ENCODE assay signal across 16 mouse cellular contexts in genomic region chr12:82588846-82589630, GRCm38 (mm10). TPM values are rescaled to one million over a fixed set of nuclear protein-coding genes. Genes with fewer than 3 reads are reported as not detected.
DNase-seq lines count a peak whose midpoint lies in the region; ATAC-seq lines count a peak whose summit lies in the region.
"Had no signal": no experiment of that assay in that cellular context is flagged by ENCODE, and none has a peak within 500 bp of the region (broad histone marks: within the 10 kb centered on the region; RNA-seq: fewer than 3 reads in every experiment).

No protein-coding gene starts in this region.

- no peaks in the 10 kb centered on the region for H3K27me3 ChIP-seq in heart, embryonic 16.5 days (ENCODE audit: control insufficient read depth, insufficient read depth, low read length)
- H3K27me3 ChIP-seq in midbrain, embryonic 14.5 days (ENCODE audit: control insufficient read depth, insufficient read depth, low read length), result no peaks in the 10 kb centered on the region
- no peaks in the 10 kb centered on the region for H3K27me3 ChIP-seq in midbrain, embryonic 11.5 days (ENCODE audit: control insufficient read depth, insufficient read depth, low read length)
- H3K27me3 ChIP-seq: intestine, embryonic 15.5 days; lung, embryonic 15.5 days had no signal

- peaks cover 3% of the 10 kb centered on the region; the same call in 1 of the 2 replicates for H3K4me1 ChIP-seq in heart, embryonic 16.5 days (ENCODE audit: control insufficient read depth, insufficient read depth, low read length)
- 0 out of 2 replicates have a peak, but pooled peaks cover 15% of the 10 kb centered on the region for H3K4me1 ChIP-seq in midbrain, embryonic 14.5 days (ENCODE audit: control insufficient read depth, insufficient read depth, low read length)
- H3K4me1 ChIP-seq in midbrain, embryonic 11.5 days (ENCODE audit: control insufficient read depth, insufficient read depth, low read length), result no peaks in the 10 kb centered on the region
- H3K4me1 ChIP-seq: intestine, embryonic 15.5 days; limb, embryonic 13.5 days had no signal

- no peaks in the 10 kb centered on the region for H3K9me3 ChIP-seq in heart, embryonic 16.5 days (replicated peaks; ENCODE audit: control insufficient read depth, low read length)
- no peaks in the 10 kb centered on the region for H3K9me3 ChIP-seq in midbrain, embryonic 14.5 days (ENCODE audit: control insufficient read depth, low read length)
- no peaks in the 10 kb centered on the region for H3K9me3 ChIP-seq in midbrain, embryonic 11.5 days (ENCODE audit: control insufficient read depth, low read length)
- H3K9me3 ChIP-seq: intestine, embryonic 15.5 days; lung, embryonic 15.5 days had no signal

- no peaks in the 10 kb centered on the region for H3K36me3 ChIP-seq in heart, embryonic 16.5 days (ENCODE audit: control insufficient read depth, insufficient read depth)
- no peaks in the 10 kb centered on the region for H3K36me3 ChIP-seq in midbrain, embryonic 14.5 days (ENCODE audit: control insufficient read depth, insufficient read depth, low read length)
- H3K36me3 ChIP-seq in midbrain, embryonic 11.5 days (ENCODE audit: control insufficient read depth, insufficient read depth, low read length), result no peaks in the 10 kb centered on the region
- H3K36me3 ChIP-seq: intestine, embryonic 15.5 days; limb, embryonic 13.5 days; lung, embryonic 15.5 days had no signal

- ATAC-seq in heart, embryonic 16.5 days (replicated peaks; ENCODE audit: extremely low read depth, insufficient read depth, low FRiP score), result no peak
- no peak for ATAC-seq in midbrain, embryonic 14.5 days (ENCODE audit: low FRiP score, low TSS enrichment)
- no peak for ATAC-seq in midbrain, embryonic 11.5 days (ENCODE audit: low FRiP score)
- ATAC-seq: intestine, embryonic 15.5 days had no signal

- no peak overlapping the region for H3K27ac ChIP-seq in heart, embryonic 16.5 days (ENCODE audit: low read length)
- H3K27ac ChIP-seq in midbrain, embryonic 14.5 days (replicated peaks; ENCODE audit: low read depth, low read length), result no peak overlapping the region
- no peak overlapping the region for H3K27ac ChIP-seq in midbrain, embryonic 11.5 days (ENCODE audit: low read depth, low read length)
- H3K27ac ChIP-seq: intestine, embryonic 15.5 days; limb, embryonic 13.5 days; lung, embryonic 15.5 days had no signal

- 0 out of 2 replicates have a peak overlapping the region, but pooled peaks have one; percentile 3 for H3K4me3 ChIP-seq in heart, embryonic 16.5 days (ENCODE audit: low read length)
- H3K4me3 ChIP-seq in midbrain, embryonic 14.5 days (replicated peaks; ENCODE audit: low read depth, low read length), result no peak overlapping the region
- no peak overlapping the region for H3K4me3 ChIP-seq in midbrain, embryonic 11.5 days (ENCODE audit: low read depth, low read length)
- H3K4me3 ChIP-seq: intestine, embryonic 15.5 days; limb, embryonic 13.5 days; lung, embryonic 15.5 days had no signal

- H3K9ac ChIP-seq in heart, embryonic 16.5 days (ENCODE audit: low read length), result no peak overlapping the region
- no peak overlapping the region for H3K9ac ChIP-seq in midbrain, embryonic 14.5 days (replicated peaks; ENCODE audit: low read length)
- H3K9ac ChIP-seq in midbrain, embryonic 11.5 days (ENCODE audit: low read length), result no peak overlapping the region
- H3K9ac ChIP-seq: intestine, embryonic 15.5 days; limb, embryonic 13.5 days; lung, embryonic 15.5 days had no signal

- peak; percentile 40 to 46 for DNase-seq in cerebellum, postnatal 10 days
- no peak for DNase-seq in cerebellum, adult 11 months
- DNase-seq in heart, adult 9 months (ENCODE audit: low spot score in 2 of 2), result no peak
- peak; percentile 49 for DNase-seq in midbrain, embryonic 14.5 days
- DNase-seq in midbrain, embryonic 11.5 days (ENCODE audit: low spot score, missing footprints), result no peak
- DNase-seq in retina, postnatal 1 day, result peak; percentile 70
- no peak for DNase-seq in thymus, postnatal 36 days
- DNase-seq: B cell, adult 2 months; gastrocnemius, postnatal 14 days; layer of hippocampus, postnatal 36 days; right cerebral cortex, postnatal 4 days; thymus, postnatal 25 days had no signal

- 19% methylated on average over 18 of the region's 19 CpGs for WGBS in heart, embryonic 16.5 days
- 31% methylated on average over 19 of the region's 19 CpGs for WGBS in midbrain, embryonic 14.5 days
- 39% methylated on average over 19 of the region's 19 CpGs for WGBS in midbrain, embryonic 11.5 days

- peak overlapping the region; percentile 59 for H3K4me2 ChIP-seq in heart, embryonic 16.5 days (ENCODE audit: low read depth, low read length)
- H3K4me2 ChIP-seq in midbrain, embryonic 14.5 days (ENCODE audit: low read length), result peak overlapping the region; percentile 10; the same call in 1 of the 2 replicates
- H3K4me2 ChIP-seq in midbrain, embryonic 11.5 days, result no peak overlapping the region
- H3K4me2 ChIP-seq: intestine, embryonic 15.5 days; limb, embryonic 13.5 days; lung, embryonic 15.5 days had no signal

RNA-seq across cellular contexts. Expression of gene Rgs6, which starts 0.9 kb away (rescaled TPM):
- 11.5 and 11.7 TPM in 2 replicates for polyA plus RNA-seq in heart, embryonic 16.5 days (2015; fragmentation: Nextera tagmentation; extraction: Ambion mirVana)
- 11.5 and 12.5 TPM in 2 replicates for polyA plus RNA-seq in midbrain, embryonic 14.5 days (2014; fragmentation: Nextera tagmentation; extraction: Ambion mirVana)
- polyA plus RNA-seq in midbrain, embryonic 11.5 days (2014; fragmentation: Nextera tagmentation; extraction: Ambion mirVana), result 0.47 and 0.64 TPM in 2 replicates

Comparison
In these comparisons a context has a peak if more than half of its experiments do, and no peak if none do; other contexts are left out.
1. DNase-seq: peak in cerebellum, postnatal 10 days (2 of 2), midbrain, embryonic 14.5 days (single experiment) and retina, postnatal 1 day (single experiment); none in cerebellum, adult 11 months (single experiment), heart, adult 9 months (0 of 2), midbrain, embryonic 11.5 days (single experiment) and thymus, postnatal 36 days (0 of 2).